Mouse (Mus musculus) olfactory bulb, adult 2 months (tissue): ENCODE measurements around the gene Sorcs3.

Experiments
- CTCF ChIP-seq: fragments of 200-500 bp; IDR thresholded peaks from 2 replicates; pipeline ENCODE4 v1.5.1; 2012; ENCODE audit warnings: low read depth, mild to moderate bottlenecking, low read length, moderate library complexity; ENCODE audit not compliant: insufficient read depth
- POLR2A ChIP-seq: fragments of 200-500 bp; IDR thresholded peaks from 2 replicates; pipeline ENCODE4 v1.6.1; 2012; ENCODE audit warnings: mild to moderate bottlenecking, low read depth, low read length, moderate library complexity; ENCODE audit not compliant: insufficient read depth

DNA sequence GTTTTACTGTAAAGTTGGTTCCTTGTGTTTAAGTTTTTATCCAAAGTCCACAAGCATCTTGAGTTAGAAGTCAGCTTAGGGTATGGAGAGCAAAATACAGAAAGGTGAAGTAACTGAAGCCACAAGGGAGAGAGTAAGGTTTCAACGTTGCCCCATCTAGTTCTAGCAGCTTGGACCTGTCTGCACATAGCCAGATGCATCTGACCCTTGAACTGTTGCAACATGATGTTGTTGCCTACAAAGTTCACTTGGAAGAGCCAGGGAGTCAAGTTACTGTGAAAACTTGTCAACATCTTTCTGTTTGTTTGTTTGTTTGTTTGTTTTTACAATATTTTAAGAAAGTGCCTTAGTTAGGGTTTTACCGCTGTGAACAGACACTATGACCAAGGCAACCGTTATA lies 40.5 kb upstream of the Sorcs3 start:
- TF ChIP-seq CTCF (no peak), POLR2A (no peak)
